Mouse (Mus musculus) spleen, postnatal 4 days (tissue): ENCODE results near the gene Zim1.

Source experiments
- DNase-seq, 2 experiments: peaks; one replicate each; pipeline ENCODE4 v3.0.0; 2022; ENCODE audit warnings: low spot score in 2 of 2

The Zim1 gene

DNA sequence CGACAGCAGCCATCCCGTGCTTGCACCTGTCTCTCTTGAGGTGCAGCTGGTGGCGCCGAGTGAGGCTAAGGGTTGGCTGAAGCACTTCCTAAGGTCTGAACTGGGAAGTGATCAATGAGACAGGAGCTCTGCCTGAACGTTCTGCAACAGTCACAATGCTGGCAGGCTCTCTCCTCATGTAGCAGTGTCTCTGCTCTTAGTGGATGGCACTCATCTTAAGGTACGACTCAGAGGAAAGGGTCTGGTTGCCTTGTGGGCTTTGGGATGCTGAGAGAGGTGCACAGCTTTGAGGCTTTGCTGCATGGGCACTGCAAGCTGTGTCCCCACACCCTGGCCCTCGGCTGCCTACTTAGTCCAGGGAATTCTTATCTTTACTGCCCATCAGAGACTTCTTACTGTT lies 45.0 kb downstream of the Zim1 start:
- no peak for DNase-seq

GRCm38 (mm10) chr7:6650526-6650925 lies 45.7 kb downstream of the Zim1 start:
- DNase-seq: no peak

DNA sequence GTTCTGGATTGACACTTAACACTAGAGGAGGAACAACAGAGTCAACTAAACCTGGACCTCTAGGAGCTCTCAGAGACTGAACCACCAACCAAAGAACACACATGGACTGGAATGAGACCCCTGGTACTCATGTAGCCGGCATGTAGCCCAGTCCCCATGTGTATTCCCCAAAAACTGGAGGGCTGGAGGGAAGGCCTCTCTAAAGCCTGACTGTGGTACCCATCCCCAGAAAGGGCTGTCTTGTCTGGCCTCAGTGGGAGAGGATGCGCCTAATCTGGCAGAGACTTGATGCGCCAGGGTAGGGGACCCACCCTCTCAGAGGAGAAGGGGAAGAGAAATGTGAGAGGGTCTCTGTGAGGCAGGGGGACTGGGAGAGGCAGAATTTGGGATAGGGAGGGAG lies 50.4 kb downstream of the Zim1 start:
- DNase-seq: no peak

GRCm38 (mm10) chr7:6638076-6638475 lies 58.2 kb downstream of the Zim1 start:
- DNase-seq: no peak

GRCm38 (mm10) chr7:6636741-6637140 lies 59.5 kb downstream of the Zim1 start:
- DNase-seq: no peak

DNA sequence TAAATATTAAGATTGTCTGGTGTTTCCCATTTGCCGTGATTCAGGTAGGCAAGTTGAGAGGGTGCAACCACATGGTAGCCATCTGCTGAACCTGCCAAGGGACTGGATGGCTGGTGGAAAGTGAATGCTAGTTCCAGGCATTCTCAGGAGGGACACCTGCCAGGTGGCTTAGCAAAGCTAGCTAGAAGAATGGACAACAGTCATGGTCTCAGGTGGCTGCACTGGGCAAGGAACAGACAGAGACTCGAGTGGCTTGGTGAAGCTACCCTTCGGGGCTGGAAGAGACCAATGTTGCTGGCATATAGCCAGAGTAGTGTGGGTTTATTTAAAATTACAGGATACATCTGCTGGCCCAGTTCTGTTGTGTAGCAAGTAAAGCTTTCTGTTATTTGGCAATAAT lies 60.4 kb downstream of the Zim1 start:
- DNase-seq: no peak
